Mouse (Mus musculus): ENCODE results near the gene Blvrb. TPM values are rescaled to one million over a fixed set of nuclear protein-coding genes. Genes with fewer than 3 reads are reported as not detected.

Blvrb gene
- polyA plus RNA-seq (2014; fragmentation: Illumina TruSeq; extraction: RNeasy Lipid Tissue Mini Kit (QIAGEN cat#74804); ENCODE audit: low read depth, low replicate concordance): not detected

DNA sequence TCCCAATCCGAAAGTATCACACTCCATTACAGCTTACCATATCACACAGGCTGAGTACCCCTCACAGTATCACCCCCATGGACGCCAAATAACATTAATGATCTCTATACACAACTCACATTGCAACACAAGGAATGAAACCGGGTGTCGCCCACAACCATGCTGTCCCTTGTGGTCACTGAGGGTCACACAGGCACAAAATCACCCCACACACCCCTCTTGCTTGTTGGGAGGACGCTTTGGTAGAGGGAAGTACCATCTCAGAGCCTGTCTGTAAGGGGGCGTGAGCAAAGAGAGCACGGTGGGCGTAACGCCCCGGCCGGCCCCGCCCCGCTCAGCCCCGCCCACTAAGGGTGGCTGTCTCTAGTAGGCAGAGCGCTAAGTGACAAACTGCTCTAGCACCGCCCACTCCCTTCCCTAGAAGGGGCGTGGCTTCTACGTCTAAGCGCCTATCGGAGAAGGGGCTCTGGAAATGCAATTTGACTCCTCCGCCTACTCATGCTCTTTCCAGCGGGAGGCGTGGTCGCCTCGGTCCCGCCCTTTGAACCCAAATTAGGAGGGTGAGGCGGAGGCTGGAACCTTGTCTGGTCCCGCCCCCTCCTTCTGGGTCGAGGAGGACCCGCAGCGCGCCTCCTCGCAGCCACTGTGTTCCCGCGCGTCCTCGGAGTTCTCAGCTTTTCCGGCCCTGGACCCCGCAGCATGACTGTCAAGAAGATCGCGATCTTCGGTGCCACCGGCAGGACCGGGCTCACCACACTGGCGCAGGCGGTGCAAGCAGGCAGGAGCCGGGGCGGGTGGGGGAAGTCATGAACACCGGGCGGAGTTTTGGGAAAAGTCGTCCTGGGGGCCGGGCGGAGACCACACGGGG lies at the start of gene Blvrb, which contains the start of gene Sptbn4:
Blvrb (plus strand) TSS at position 560 of the 868 bp plus-strand sequence.
Sptbn4 (minus strand) TSS at position 268 of the 868 bp plus-strand sequence.

DNA sequence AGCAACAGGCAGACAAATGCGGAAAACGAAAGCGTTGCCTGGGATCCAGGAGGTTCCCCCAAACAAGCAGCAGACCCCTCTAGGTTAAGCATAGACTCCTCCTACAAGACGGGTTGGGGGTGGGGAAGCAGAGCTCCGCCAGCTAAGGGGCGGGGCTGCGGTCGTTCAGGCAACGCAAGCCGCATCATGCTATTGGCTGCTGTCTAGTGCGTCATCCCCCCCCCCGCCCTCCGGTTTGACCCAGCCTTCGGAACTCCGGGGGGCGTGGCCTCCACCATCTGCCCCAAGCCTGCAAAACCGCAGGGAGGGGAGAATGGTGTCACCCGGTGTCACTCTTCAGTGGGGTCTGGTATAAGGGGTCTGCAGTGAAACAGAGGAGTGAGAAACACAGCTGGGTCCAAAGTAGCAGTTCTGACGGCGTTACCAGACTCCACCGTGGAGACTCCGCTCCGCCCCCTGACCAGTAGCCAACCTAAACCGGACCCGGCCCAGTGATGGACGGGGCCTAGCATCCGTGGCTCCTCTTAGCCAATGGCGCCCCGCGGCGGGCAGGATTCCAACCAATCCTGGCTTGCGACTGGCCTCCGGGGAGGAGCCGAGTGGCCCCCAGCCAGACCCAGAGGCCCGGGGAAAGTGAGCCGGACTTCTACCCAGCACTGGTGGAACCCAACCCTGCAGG lies 25.5 kb downstream of the Blvrb start, which contains the start of gene Sertad3:
Sertad3 (plus strand) TSS at position 613 of the 679 bp plus-strand sequence.

DNA sequence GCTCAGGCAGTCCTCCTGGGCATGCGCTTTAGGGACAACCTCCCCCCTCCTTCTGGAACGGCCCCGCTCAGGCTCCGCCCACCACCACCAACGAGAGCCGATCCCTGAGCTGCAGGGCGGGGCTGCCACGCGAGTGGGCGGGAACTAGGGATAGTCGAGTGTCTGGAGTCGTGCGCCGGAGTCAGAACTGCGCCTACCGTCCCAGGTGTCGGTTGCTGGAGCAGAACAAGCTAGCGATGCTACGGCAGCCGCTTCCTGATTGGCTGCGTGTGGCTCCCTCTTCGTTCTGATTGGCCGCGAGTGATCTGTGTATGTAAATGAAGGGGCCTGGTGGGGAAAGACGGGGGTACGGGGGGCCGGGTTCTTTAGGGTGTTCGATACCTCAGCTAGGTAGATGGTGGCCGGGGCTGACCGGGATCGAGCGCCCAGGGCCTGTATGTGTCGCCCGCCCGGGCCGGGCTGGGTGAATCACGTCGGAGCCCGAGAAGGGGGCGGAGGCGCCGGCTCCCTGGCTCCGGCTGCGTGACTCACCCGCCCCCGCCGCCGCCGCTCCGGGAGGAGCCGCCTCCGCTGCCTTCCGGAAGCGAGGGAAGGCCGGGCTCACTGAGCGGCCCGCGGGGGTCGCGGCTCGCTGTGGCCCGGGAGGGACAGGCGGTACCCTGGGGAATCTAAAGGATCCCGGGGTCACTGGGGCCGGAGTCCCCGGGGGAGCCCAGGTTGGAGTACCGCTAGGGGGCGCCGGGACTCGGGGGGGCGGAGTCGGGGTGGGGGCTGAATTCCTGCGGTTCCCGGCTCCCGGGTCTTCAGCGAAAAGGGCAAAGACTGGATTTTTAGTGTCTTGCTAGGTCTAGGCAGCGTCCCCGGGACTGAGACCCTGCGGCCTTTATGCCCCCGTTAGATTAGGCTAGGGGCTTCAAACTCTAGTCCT lies 39.3 kb downstream of the Blvrb start, which contains the start of gene Sertad1:
Sertad1 (plus strand) TSS at position 141 of the 928 bp plus-strand sequence.

DNA sequence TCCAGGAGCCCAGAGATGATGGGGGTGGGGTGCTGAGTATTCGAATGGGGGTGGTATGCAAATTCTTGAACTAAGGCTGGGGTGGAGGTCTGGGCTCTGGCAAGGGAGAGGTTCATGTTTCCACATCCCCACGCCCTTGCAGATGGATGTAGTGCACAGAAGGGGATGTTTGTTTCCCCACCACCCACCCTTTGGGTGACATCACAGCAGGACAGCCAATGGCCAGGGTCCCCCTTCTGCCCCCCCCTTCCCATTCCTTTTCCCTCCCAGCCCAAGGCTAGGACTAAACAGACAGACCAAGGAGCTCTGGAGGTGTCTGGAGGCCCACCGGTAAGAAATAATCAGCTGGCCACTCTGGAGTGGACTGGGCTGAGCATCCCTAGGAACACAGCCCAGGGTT lies 51.3 kb downstream of the Blvrb start, which contains the start of gene Prx:
Prx (plus strand) TSS at position 289 of the 400 bp plus-strand sequence.

Other genes with a start within 250 kb of the Blvrb start
- gene Itpkc, start 219.3 kb upstream of the Blvrb start, polyA plus RNA-seq (2014; fragmentation: Illumina TruSeq; extraction: RNeasy Lipid Tissue Mini Kit (QIAGEN cat#74804); ENCODE audit: low read depth, low replicate concordance): 0.91 TPM
- gene Coq8b, start 215.0 kb upstream of the Blvrb start, polyA plus RNA-seq (2014; fragmentation: Illumina TruSeq; extraction: RNeasy Lipid Tissue Mini Kit (QIAGEN cat#74804); ENCODE audit: low read depth, low replicate concordance): 2.2 TPM
- gene Numbl, start 189.5 kb upstream of the Blvrb start, polyA plus RNA-seq (2014; fragmentation: Illumina TruSeq; extraction: RNeasy Lipid Tissue Mini Kit (QIAGEN cat#74804); ENCODE audit: low read depth, low replicate concordance): 0.18 TPM
- 0.38 TPM for gene Ltbp4, start 110.3 kb upstream of the Blvrb start, polyA plus RNA-seq (2014; fragmentation: Illumina TruSeq; extraction: RNeasy Lipid Tissue Mini Kit (QIAGEN cat#74804); ENCODE audit: low read depth, low replicate concordance)
- 0.64 TPM for gene Shkbp1, start 92.0 kb upstream of the Blvrb start, polyA plus RNA-seq (2014; fragmentation: Illumina TruSeq; extraction: RNeasy Lipid Tissue Mini Kit (QIAGEN cat#74804); ENCODE audit: low read depth, low replicate concordance)
- gene Gm20479, start 90.6 kb upstream of the Blvrb start, polyA plus RNA-seq (2014; fragmentation: Illumina TruSeq; extraction: RNeasy Lipid Tissue Mini Kit (QIAGEN cat#74804); ENCODE audit: low read depth, low replicate concordance): not detected
- 0.35 TPM for gene Sptbn4, start 292 bp upstream of the Blvrb start, polyA plus RNA-seq (2014; fragmentation: Illumina TruSeq; extraction: RNeasy Lipid Tissue Mini Kit (QIAGEN cat#74804); ENCODE audit: low read depth, low replicate concordance)
- gene Sertad3, start 25.8 kb downstream of the Blvrb start, polyA plus RNA-seq (2014; fragmentation: Illumina TruSeq; extraction: RNeasy Lipid Tissue Mini Kit (QIAGEN cat#74804); ENCODE audit: low read depth, low replicate concordance): 0.52 TPM
- 0.91 TPM for gene Sertad1, start 38.9 kb downstream of the Blvrb start, polyA plus RNA-seq (2014; fragmentation: Illumina TruSeq; extraction: RNeasy Lipid Tissue Mini Kit (QIAGEN cat#74804); ENCODE audit: low read depth, low replicate concordance)
- gene Prx, start 51.3 kb downstream of the Blvrb start, polyA plus RNA-seq (2014; fragmentation: Illumina TruSeq; extraction: RNeasy Lipid Tissue Mini Kit (QIAGEN cat#74804); ENCODE audit: low read depth, low replicate concordance): not detected
- gene Hipk4, start 75.3 kb downstream of the Blvrb start, polyA plus RNA-seq (2014; fragmentation: Illumina TruSeq; extraction: RNeasy Lipid Tissue Mini Kit (QIAGEN cat#74804); ENCODE audit: low read depth, low replicate concordance): 4.5 TPM
- gene Pld3, start 105.2 kb downstream of the Blvrb start, polyA plus RNA-seq (2014; fragmentation: Illumina TruSeq; extraction: RNeasy Lipid Tissue Mini Kit (QIAGEN cat#74804); ENCODE audit: low read depth, low replicate concordance): 1.1 TPM
- gene 2310022A10Rik, start 105.3 kb downstream of the Blvrb start, polyA plus RNA-seq (2014; fragmentation: Illumina TruSeq; extraction: RNeasy Lipid Tissue Mini Kit (QIAGEN cat#74804); ENCODE audit: low read depth, low replicate concordance): 16.3 TPM
- gene Akt2, start 143.6 kb downstream of the Blvrb start, polyA plus RNA-seq (2014; fragmentation: Illumina TruSeq; extraction: RNeasy Lipid Tissue Mini Kit (QIAGEN cat#74804); ENCODE audit: low read depth, low replicate concordance): 12.0 TPM
- not detected for gene Ttc9b, start 205.9 kb downstream of the Blvrb start, polyA plus RNA-seq (2014; fragmentation: Illumina TruSeq; extraction: RNeasy Lipid Tissue Mini Kit (QIAGEN cat#74804); ENCODE audit: low read depth, low replicate concordance)
- 0.97 TPM for gene Map3k10, start 226.6 kb downstream of the Blvrb start, polyA plus RNA-seq (2014; fragmentation: Illumina TruSeq; extraction: RNeasy Lipid Tissue Mini Kit (QIAGEN cat#74804); ENCODE audit: low read depth, low replicate concordance)
- gene Zfp607b, start 241.4 kb downstream of the Blvrb start, polyA plus RNA-seq (2014; fragmentation: Illumina TruSeq; extraction: RNeasy Lipid Tissue Mini Kit (QIAGEN cat#74804); ENCODE audit: low read depth, low replicate concordance): 17.5 TPM

Data from testis, adult 10 weeks (tissue).